Mouse (Mus musculus) heart, postnatal 4 days (tissue): Measurements from ENCODE around the gene Trp53i11. TPM values are rescaled to one million over a fixed set of nuclear protein-coding genes. Genes with fewer than 3 reads are reported as not detected.

ENCODE experiments used
- DNase-seq: peaks from one replicate; pipeline ENCODE4 v3.0.0; 2021
- total RNA-seq, 2 experiments: library from RNA; stranded (reverse); gene quantifications; 2 replicates each; pipeline ENCODE4 v1.2.3; 2021

Trp53i11 gene
- total RNA-seq, 2 experiments from 2014 or later, result 79.0 to 82.5 TPM

DNA sequence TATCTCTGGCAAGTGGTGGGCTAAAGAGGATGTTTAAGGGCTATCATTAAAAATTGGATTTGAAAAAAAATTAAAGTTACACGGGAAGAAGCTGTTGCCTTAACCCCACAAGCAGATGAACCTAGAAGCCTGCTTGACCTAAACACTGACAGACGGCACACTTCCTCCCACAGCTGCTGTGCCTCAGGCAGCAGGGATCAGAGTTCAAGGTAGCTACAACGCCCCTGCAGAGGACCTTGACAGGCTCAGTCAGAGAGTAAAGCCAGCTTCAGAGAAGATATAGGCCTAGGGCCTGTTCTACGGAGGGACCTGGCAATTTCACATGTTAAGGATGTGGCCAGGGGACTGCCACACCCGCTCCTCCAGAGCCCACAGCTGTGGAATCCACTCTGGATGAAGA is 14.9 kb upstream of the Trp53i11 start:
- DNase-seq, result no peak

DNA sequence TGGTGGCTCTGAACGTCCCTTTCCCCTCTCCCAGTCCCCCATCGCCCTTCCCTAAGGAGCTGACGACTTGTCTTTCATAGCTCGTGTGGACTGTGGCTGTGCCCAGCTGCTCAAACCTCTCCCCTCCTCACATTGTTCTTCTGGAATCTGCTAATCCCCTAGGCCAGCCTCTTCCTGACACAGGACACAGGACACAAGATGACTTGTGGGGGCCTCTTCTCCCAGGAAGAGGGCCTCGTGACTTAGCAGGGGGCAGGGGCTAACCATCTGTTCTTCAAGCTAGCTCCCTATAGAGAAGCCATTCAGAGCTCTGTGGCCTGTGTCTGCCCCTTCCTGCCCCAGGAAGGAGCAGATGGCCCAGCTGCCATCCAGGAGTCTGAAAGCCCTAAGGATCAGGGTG is 13.2 kb upstream of the Trp53i11 start:
- no peak for DNase-seq

GRCm38 (mm10) chr2:93175278-93175677 is 12.1 kb upstream of the Trp53i11 start:
- DNase-seq, result no peak

DNA sequence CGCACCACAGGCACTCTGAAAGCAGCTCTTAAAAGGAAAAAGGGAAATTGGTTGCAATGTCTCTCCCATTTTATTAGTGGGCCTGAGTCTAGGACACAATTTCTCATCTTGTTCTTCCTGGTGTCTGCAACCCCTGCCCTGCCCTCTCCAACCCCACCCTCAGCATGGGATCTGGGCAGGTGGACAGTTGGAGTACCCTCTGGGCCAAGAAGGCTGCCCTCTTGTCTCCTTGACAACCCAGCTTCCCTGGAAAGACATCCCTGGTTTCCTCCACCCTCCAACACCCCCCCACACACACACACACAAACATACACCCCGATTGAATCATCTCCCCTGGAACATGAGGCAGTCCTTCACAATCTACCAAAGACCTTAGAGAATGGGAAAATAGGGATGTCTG is 11.6 kb upstream of the Trp53i11 start:
- no peak for DNase-seq

- no peak for DNase-seq
These were observed 11.1 kb upstream of the Trp53i11 start for GRCm38 (mm10) chr2:93176193-93176798.

- no peak for DNase-seq
These were observed 10.3 kb upstream of the Trp53i11 start for GRCm38 (mm10) chr2:93176871-93177667.

GRCm38 (mm10) chr2:93177668-93178312 is 9.6 kb upstream of the Trp53i11 start:
- DNase-seq, result no peak

- DNase-seq, result no peak
These were observed 9.1 kb upstream of the Trp53i11 start for GRCm38 (mm10) chr2:93178313-93178677.

- no peak for DNase-seq
These were observed 7.7 kb upstream of the Trp53i11 start for GRCm38 (mm10) chr2:93179603-93180002.

- DNase-seq, result no peak
These were observed 7.1 kb upstream of the Trp53i11 start for GRCm38 (mm10) chr2:93180077-93180844.

- DNase-seq, result no peak
These were observed 4.5 kb upstream of the Trp53i11 start for GRCm38 (mm10) chr2:93182859-93183258.

GRCm38 (mm10) chr2:93188020-93188760 is 842 bp downstream of the Trp53i11 start:
- no peak for DNase-seq

- DNase-seq, result peak; percentile 58
These were observed 1.6 kb downstream of the Trp53i11 start for GRCm38 (mm10) chr2:93188761-93189458.

DNA sequence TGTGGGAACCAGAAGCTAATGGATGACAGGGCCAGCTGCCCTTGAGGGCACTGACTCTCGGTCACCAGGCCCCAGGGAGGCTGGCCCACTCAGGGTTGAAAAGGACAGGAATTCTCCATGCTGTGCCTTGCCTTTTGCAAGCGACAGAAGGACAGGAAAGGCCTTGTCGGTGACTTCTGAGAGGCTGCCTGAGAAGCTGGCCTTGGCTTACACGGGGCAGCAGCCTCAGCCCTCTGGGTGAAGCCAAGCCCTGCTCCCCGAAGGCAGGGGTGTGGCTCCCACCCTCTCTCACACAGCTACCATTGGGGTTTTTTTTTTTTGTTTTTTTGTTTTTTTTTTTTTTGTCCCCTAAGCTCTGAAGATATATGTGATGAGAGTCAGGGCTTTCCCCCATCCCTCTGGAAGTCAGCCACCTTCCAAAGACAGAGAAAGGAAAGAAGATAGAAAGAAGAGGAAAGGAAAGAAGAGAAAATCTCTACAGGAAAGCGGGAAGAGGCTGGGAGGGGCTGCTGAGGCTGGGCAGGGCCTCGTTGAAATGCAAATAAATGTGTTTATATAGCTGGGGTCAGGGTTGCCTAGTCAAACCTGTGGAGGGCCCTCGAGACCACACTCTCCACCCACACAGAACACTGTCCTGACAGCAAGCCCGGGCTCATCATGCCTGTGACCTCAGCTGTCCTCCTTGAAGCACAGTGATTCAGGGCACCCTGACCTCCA is 3.6 kb downstream of the Trp53i11 start:
- no peak for DNase-seq

- DNase-seq, result no peak
These were observed 4.3 kb downstream of the Trp53i11 start for GRCm38 (mm10) chr2:93191488-93192181.

GRCm38 (mm10) chr2:93192182-93192560 is 4.8 kb downstream of the Trp53i11 start:
- no peak for DNase-seq

GRCm38 (mm10) chr2:93192671-93193080 is 5.3 kb downstream of the Trp53i11 start:
- no peak for DNase-seq

DNA sequence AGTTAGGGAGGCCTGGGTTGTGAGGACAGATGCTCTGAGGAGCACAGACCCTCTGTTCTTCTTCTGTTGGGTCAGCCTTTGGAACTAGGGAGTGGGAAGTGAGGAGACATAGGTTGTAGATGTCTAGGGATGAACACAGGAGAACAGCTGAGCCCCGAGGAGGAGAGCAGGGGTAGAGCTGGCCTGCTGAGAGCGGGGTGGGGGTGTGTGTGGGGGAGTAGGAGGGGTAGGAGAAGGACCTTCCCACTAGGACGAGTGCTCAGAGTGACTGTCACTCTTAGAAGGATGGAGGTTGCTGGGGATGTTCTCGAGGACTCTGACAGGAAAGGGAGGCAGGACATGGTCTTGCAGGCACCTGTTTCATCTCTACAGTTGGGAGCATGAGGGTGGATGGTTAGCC is 6.5 kb downstream of the Trp53i11 start:
- no peak for DNase-seq

GRCm38 (mm10) chr2:93198846-93199245 is 11.5 kb downstream of the Trp53i11 start:
- peak; percentile 98 for DNase-seq

GRCm38 (mm10) chr2:93199531-93199974 is 12.2 kb downstream of the Trp53i11 start:
- peak; percentile 83 for DNase-seq
